Mouse (Mus musculus) olfactory bulb, adult 2 months (tissue): ENCODE results near the gene Ndrg2. TPM values are rescaled to one million over a fixed set of nuclear protein-coding genes. Genes with fewer than 3 reads are reported as not detected.
A peak's percentile ranks its signal among the peaks of the same experiment; 100 is the strongest.
"Not testable (repeated sequence)": the region's sequence is repeated elsewhere in the genome, so short reads cannot be mapped to it uniquely, and the experiment has no call there.

Experiments
- H3K27ac ChIP-seq: fragments of 200-500 bp; 2 replicates; pipeline ENCODE4 v1.5.1; 2012; ENCODE audit warnings: low read depth, low read length; ENCODE audit not compliant: insufficient read depth
- H3K4me1 ChIP-seq: fragments of 200-500 bp; 2 replicates; pipeline ENCODE4 v1.6.1; 2012; ENCODE audit warnings: low read length; ENCODE audit not compliant: control insufficient read depth, insufficient read depth
- H3K4me3 ChIP-seq: fragments of 200-500 bp; 2 replicates; pipeline ENCODE4 v1.5.1; 2012; ENCODE audit warnings: mild to moderate bottlenecking, low read depth, low read length, moderate library complexity; ENCODE audit not compliant: insufficient read depth
- CTCF ChIP-seq: fragments of 200-500 bp; IDR thresholded peaks from 2 replicates; pipeline ENCODE4 v1.5.1; 2012; ENCODE audit warnings: low read depth, mild to moderate bottlenecking, low read length, moderate library complexity; ENCODE audit not compliant: insufficient read depth
- POLR2A ChIP-seq: fragments of 200-500 bp; IDR thresholded peaks from 2 replicates; pipeline ENCODE4 v1.6.1; 2012; ENCODE audit warnings: mild to moderate bottlenecking, low read depth, low read length, moderate library complexity; ENCODE audit not compliant: insufficient read depth
- WGBS: fragments of 180-500 bp; shearing (Covaris S2); methylation state at CpG from one replicate; pipeline ENCODE4 v1.1.7; 2018; 5-methylcytosine and 5-hydroxymethylcytosine counted together
- polyA plus RNA-seq: library from polyadenylated mRNA; stranded (reverse); fragments of >200 nt; gene quantifications from 2 replicates; pipeline ENCODE4 v1.2.4, GENCODE M21; 2012; ENCODE audit warnings: low replicate concordance; ENCODE audit not compliant: missing spikeins, insufficient read depth, insufficient read length

Ndrg2 gene
- polyA plus RNA-seq, 1 experiment: not detected

DNA sequence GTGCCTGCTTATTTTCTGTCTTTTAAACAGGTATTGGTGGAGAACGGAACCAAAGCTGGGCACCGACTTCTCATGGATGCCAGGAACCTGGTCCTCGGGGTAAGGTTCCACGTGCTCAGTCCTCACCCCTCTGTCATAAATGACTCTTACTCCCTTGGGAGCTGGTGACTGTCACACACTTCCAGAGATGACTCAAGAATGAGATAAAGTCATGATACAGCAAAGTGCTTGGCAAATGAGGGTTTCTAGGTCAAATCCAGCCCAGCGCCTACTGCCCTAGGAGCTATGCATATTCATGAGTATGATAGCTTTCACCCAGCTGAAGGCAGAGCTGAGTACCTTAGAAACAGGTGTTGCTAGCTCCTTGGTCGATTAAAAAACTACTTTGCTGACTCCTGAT lies 24.1 kb downstream of the Ndrg2 start:
- 87% methylated on average over 6 of the region's 6 CpGs for WGBS
- TF ChIP-seq CTCF (no peak), POLR2A (no peak)
- Histone ChIP-seq H3K4me1 (peaks cover 2% of the 10 kb centered on the region; the same call in 1 of the 2 replicates), H3K4me3 (no peak overlapping the region), H3K27ac (no peak overlapping the region)

DNA sequence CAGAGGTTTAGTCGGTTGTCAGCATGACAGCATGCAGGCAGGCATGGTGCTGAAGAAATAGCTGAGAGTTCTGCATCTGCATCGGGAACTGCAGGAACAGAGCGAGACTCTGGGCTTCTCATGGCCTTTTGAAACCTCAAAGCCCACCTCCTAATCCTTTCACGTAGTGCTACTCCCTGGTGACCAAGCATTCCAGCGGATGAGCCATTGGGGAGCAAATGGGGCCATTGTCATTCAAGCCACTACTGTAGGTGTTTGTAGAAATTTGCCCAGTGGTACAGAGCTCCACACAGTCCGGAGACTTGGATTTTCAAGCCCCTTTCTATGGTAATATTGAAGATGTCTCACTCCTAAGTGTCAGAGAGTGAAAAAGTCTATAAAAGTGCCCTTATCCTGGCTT lies 27.9 kb downstream of the Ndrg2 start:
- Histone ChIP-seq H3K4me1 (peaks cover 2% of the 10 kb centered on the region; the same call in 1 of the 2 replicates), H3K27ac (no peak overlapping the region), H3K4me3 (no peak overlapping the region)
- no peak for TF ChIP-seq POLR2A
- 35% methylated on average over 6 of the region's 6 CpGs for WGBS

GRCm38 (mm10) chr14:51884598-51885331 lies 29.2 kb downstream of the Ndrg2 start, which contains the start of gene Mettl17:
TSS of gene Mettl17 (plus strand) at chr14:51884842.
- peak within 1 kb of the TSS; percentile 60 for H3K4me3 ChIP-seq
- TF ChIP-seq POLR2A (peak; percentile 69), CTCF (no peak; the same call in 1 of the 2 replicates)
- H3K27ac ChIP-seq: peak within 1 kb of the TSS; percentile 9; the same call in 1 of the 2 replicates
- under 1% methylated on average over 43 of the region's 43 CpGs for WGBS
- peaks cover 2% of the 10 kb centered on the region; the same call in 1 of the 2 replicates for H3K4me1 ChIP-seq

- H3K4me1 ChIP-seq: peaks cover 2% of the 10 kb centered on the region; the same call in 1 of the 2 replicates
- no peak overlapping the region for H3K27ac ChIP-seq
- under 1% methylated on average over 14 of the region's 14 CpGs for WGBS
- H3K4me3 ChIP-seq: peak overlapping the region; percentile 60; the same call in 1 of the 2 replicates
- TF ChIP-seq POLR2A (no peak; the same call in 1 of the 2 replicates), CTCF (no peak)
Measured at GRCm38 (mm10) chr14:51884031-51884544, 29.9 kb downstream of the Ndrg2 start.

DNA sequence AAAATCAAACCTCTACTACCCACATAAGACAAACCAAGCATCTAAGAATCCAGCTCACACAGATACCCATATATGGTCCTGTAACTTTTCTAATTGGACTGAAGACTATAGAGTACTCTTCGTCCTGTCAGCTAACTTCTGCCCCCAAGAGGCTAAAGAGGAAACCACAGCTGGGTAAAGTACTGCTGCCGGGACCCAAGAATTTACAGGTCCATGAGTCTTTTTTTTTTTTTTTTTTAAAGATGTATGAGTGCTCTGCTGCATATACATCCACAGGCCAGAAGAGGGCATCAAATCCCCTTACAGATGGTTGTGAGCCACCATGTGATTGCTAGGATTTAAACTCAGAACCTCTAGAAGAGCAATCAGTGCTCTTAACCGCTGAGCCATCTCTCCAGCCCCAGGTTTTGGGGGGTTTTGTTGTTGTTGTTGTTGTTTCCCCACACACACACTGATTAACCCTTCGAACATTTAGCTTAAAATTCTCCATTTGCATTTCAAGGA lies 30.4 kb downstream of the Ndrg2 start:
- WGBS: 0% methylated on average over 4 of the region's 4 CpGs
- Histone ChIP-seq H3K27ac (no peak overlapping the region), H3K4me1 (peaks cover 2% of the 10 kb centered on the region; the same call in 1 of the 2 replicates), H3K4me3 (no peak overlapping the region)
- TF ChIP-seq POLR2A: no peak
- no peak for TF ChIP-seq CTCF

- H3K27ac ChIP-seq: no peak overlapping the region
- TF ChIP-seq POLR2A (no peak), CTCF (no peak)
- H3K4me1 ChIP-seq: no peaks in the 10 kb centered on the region
- H3K4me3 ChIP-seq: no peak overlapping the region
- 90% methylated on average over 3 of the region's 3 CpGs for WGBS
Measured at GRCm38 (mm10) chr14:51877517-51877916, 36.4 kb downstream of the Ndrg2 start.

DNA sequence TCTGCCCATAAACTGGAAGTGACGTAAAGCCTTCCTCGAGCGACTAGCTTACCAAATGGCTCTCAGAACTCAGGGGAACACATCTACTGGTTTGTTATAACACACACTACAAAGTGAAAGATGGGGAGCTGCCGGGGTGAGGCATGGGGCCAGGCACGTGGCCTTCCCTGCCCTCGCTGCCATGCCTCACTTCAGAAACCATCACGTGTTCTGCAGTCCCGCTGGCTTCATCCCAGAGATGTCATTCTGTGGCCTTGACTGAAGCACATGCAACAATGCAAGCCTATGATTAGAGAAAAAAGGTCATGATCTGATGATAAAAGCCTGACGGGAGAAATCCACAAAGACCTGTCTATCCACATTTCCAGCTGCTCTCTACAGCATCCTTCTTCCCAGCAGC lies 42.2 kb downstream of the Ndrg2 start:
- Histone ChIP-seq H3K27ac (no peak overlapping the region), H3K4me3 (no peak overlapping the region), H3K4me1 (no peaks in the 10 kb centered on the region)
- TF ChIP-seq CTCF (no peak), POLR2A (no peak)
- 61% methylated on average over 9 of the region's 9 CpGs for WGBS

DNA sequence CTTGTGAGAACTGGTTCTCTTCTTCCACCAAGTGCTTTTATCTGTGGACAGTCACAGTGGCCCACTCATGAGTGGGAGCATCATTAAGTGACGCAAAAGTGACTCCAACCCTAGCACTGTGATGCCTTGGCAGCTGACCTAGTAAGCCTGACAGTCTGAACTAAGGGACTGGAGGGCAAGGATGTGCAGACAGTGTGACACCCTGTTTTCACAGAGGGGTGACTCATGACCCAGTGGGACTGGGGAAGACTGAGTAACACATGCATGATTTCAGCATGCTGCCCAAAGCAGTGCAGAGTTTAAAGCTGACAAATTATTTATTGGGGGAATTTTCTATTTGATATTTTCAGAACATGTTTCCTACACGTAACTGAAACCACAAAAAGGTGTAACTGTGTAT lies 43.2 kb downstream of the Ndrg2 start:
- TF ChIP-seq CTCF (no peak), POLR2A (no peak)
- Histone ChIP-seq H3K27ac (no peak overlapping the region), H3K4me3 (no peak overlapping the region), H3K4me1 (no peaks in the 10 kb centered on the region)
- 70% methylated on average over 2 of the region's 2 CpGs for WGBS

GRCm38 (mm10) chr14:51863603-51864002 lies 50.4 kb downstream of the Ndrg2 start:
- WGBS: 20% methylated on average over 1 of the region's 1 CpGs
- H3K4me1 ChIP-seq, H3K4me3 ChIP-seq, H3K27ac ChIP-seq: not testable (repeated sequence)

DNA sequence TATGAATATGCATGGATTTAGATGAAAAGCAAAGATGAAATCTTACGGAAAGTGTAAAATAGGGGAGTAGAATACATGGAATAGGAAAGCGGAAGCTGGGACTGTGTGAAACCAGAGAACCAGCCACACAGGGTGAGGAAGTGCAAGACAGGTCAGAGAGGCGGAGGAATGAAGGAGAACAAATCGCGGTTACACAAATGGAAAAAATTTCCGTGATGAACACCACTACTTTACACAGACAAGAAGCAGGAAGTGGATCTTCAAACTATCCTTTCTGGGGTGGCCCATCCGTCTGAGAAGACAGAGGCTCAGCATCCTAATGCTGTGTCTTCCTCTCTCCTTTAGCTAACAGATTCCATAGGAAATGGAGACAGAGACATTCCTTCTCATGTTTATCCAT lies 58.7 kb downstream of the Ndrg2 start:
- not testable (repeated sequence) for H3K4me3 ChIP-seq, H3K27ac ChIP-seq, H3K4me1 ChIP-seq
- WGBS: 83% methylated on average over 7 of the region's 7 CpGs
